Mouse (Mus musculus) liver, embryonic 11.5 days (tissue): Measurements from ENCODE around the gene Surf1. TPM values are rescaled to one million over a fixed set of nuclear protein-coding genes. Genes with fewer than 3 reads are reported as not detected.
"Not testable (repeated sequence)": the region's sequence is repeated elsewhere in the genome, so short reads cannot be mapped to it uniquely, and the experiment has no call there.

Source experiments
- ATAC-seq: fragments of 200-750 bp; cut with Nextera tagmentation; replicated peaks from 2 replicates; pipeline ENCODE4 v1.8.0; 2017; ENCODE audit warnings: moderate number of reproducible peaks, mild to moderate bottlenecking, moderate TSS enrichment, moderate library complexity; ENCODE audit not compliant: low FRiP score
- DNase-seq: peaks from one replicate; pipeline ENCODE4 v3.0.0-alpha.2; 2017; ENCODE audit warnings: low spot score
- H3K27ac ChIP-seq: fragments of 300-500 bp; sonication (generic); 2 replicates; pipeline ENCODE4 v1.5.1; 2014; ENCODE audit warnings: mild to moderate bottlenecking, low read depth, low read length, control low read depth
- H3K27me3 ChIP-seq: fragments of 300-500 bp; sonication (generic); replicated peaks from 2 replicates; pipeline ENCODE4 v1.6.1; 2014; ENCODE audit warnings: low read length, mixed read lengths; ENCODE audit not compliant: control insufficient read depth, insufficient read depth
- H3K36me3 ChIP-seq: fragments of 300-500 bp; sonication (generic); 2 replicates; pipeline ENCODE4 v1.6.1; 2014; ENCODE audit warnings: mild to moderate bottlenecking, low read length, moderate library complexity, mixed read lengths; ENCODE audit not compliant: control insufficient read depth, insufficient read depth
- H3K4me1 ChIP-seq: fragments of 300-500 bp; sonication (generic); replicated peaks from 2 replicates; pipeline ENCODE4 v1.6.1; 2014; ENCODE audit warnings: low read length, mixed read lengths; ENCODE audit not compliant: control insufficient read depth, insufficient read depth
- H3K4me2 ChIP-seq: fragments of 300-500 bp; sonication (generic); 2 replicates; pipeline ENCODE4 v1.6.1; 2014; ENCODE audit warnings: mild to moderate bottlenecking, control low read depth, moderate library complexity
- H3K4me3 ChIP-seq: fragments of 300-500 bp; sonication (generic); 2 replicates; pipeline ENCODE4 v1.5.1; 2014; ENCODE audit warnings: low read depth, low read length, control low read depth
- H3K9ac ChIP-seq: fragments of 300-500 bp; sonication (generic); 2 replicates; pipeline ENCODE4 v1.6.1; 2014; ENCODE audit warnings: low read depth, low read length, control low read depth
- H3K9me3 ChIP-seq: fragments of 300-500 bp; sonication (generic); 2 replicates; pipeline ENCODE4 v1.6.1; 2016; ENCODE audit warnings: low read length, inconsistent platforms, mixed read lengths; ENCODE audit not compliant: control insufficient read depth
- WGBS: fragments of 180-500 bp; shearing (Covaris S2); extraction: QIAGEN DNeasy Blood & Tissue Kit; methylation state at CpG from one replicate; pipeline ENCODE4 v1.1.7; 2014; 5-methylcytosine and 5-hydroxymethylcytosine counted together
- polyA plus RNA-seq: library from polyadenylated mRNA; unstranded; fragments of >200 nt; fragmentation: Nextera tagmentation; extraction: Ambion mirVana; gene quantifications from 2 replicates; pipeline ENCODE4 v1.2.1, GENCODE M21; 2014

The Surf1 gene
- polyA plus RNA-seq, 1 experiment from 2014 or later: 56.5 TPM

DNA sequence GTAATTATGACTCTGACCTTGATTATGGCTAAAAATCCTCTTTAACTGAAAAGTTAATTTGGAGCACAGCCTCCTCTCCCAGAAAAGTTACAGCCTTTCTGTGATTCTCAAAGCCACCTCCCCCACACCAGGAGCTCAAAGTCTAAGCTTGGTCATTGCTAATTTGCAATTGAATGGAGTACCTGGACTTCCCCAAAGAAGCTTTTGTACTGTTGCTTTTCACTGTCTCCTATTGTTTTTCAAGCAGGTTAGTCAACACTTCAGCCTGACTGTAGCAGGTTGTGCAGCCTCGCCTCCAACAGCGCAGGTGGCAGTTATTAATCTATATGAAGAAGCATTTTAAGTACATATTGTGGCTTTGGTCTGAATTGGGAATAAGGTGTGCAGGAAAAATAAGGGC lies 30.8 kb downstream of the Surf1 start:
- not testable (repeated sequence) for H3K27ac ChIP-seq, H3K9me3 ChIP-seq, H3K36me3 ChIP-seq, H3K27me3 ChIP-seq, H3K4me3 ChIP-seq, H3K9ac ChIP-seq, DNase-seq, ATAC-seq, H3K4me1 ChIP-seq, H3K4me2 ChIP-seq
- 87% methylated on average over 2 of the region's 2 CpGs for WGBS

- no peaks in the 10 kb centered on the region for H3K4me1 ChIP-seq
- DNase-seq: no peak
- no peak overlapping the region for H3K4me2 ChIP-seq
- H3K27ac ChIP-seq: no peak overlapping the region
- no peak overlapping the region for H3K4me3 ChIP-seq
- H3K9me3 ChIP-seq: no peaks in the 10 kb centered on the region
- H3K36me3 ChIP-seq: no peaks in the 10 kb centered on the region
- no peak overlapping the region for H3K9ac ChIP-seq
- ATAC-seq: no peak
- H3K27me3 ChIP-seq: no peaks in the 10 kb centered on the region
Observed at GRCm38 (mm10) chr2:26878571-26878970, 37.8 kb downstream of the Surf1 start.

- ATAC-seq (no peak), DNase-seq (no peak)
- no peak overlapping the region for H3K4me2 ChIP-seq
- H3K27me3 ChIP-seq: 0 out of 2 replicates have a peak, but pooled peaks cover 3% of the 10 kb centered on the region
- H3K9ac ChIP-seq: no peak overlapping the region
- no peaks in the 10 kb centered on the region for H3K9me3 ChIP-seq
- 56% methylated on average over 6 of the region's 6 CpGs for WGBS
- H3K4me3 ChIP-seq: no peak overlapping the region
- no peak overlapping the region for H3K27ac ChIP-seq
- H3K4me1 ChIP-seq: no peaks in the 10 kb centered on the region
- no peaks in the 10 kb centered on the region for H3K36me3 ChIP-seq
Observed at GRCm38 (mm10) chr2:26870666-26871065, 45.7 kb downstream of the Surf1 start.

DNA sequence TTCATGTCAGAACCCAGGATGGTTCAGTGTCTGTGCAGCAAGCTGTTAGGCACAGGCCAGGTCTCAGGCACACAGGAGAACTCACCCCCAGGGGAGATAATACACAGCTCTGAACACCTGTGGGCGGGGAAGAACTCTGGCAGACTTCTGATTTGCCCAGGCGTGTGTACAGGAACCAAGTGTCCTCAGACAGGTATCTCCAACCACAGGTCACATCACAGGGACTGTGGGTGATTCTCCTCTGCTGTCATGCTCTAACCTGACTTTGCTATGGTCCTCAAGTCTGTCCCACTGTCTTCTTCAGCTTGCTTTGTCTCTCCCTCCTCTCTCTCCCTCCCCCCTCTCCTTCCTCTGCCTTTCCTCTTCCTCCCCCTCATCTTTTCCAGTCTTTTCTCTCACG lies 51.5 kb downstream of the Surf1 start, which contains the start of gene Abo:
TSS of gene Abo (minus strand) at position 101 of the 400 bp plus-strand sequence.
- H3K27ac ChIP-seq: no peak within 1 kb of the TSS
- ATAC-seq (no peak), DNase-seq (no peak)
- H3K9me3 ChIP-seq: no peaks in the 10 kb centered on the region
- no peaks in the 10 kb centered on the region for H3K4me1 ChIP-seq
- WGBS: 51% methylated on average over 3 of the region's 3 CpGs
- H3K9ac ChIP-seq: no peak within 1 kb of the TSS
- H3K36me3 ChIP-seq: no peaks in the 10 kb centered on the region
- no peak within 1 kb of the TSS for H3K4me3 ChIP-seq
- H3K4me2 ChIP-seq: no peak within 1 kb of the TSS
- no peaks in the 10 kb centered on the region for H3K27me3 ChIP-seq

Other genes starting within 250 kb of the Surf1 start
- gene Lcn4, start 245.2 kb downstream of the Surf1 start, polyA plus RNA-seq: not detected in 2 replicates
- not detected in 2 replicates for gene Abo, start 51.6 kb downstream of the Surf1 start, polyA plus RNA-seq
- 15.8 and 16.8 TPM in 2 replicates for gene Surf6, start 13.7 kb downstream of the Surf1 start, polyA plus RNA-seq
- gene Med22, start 5.9 kb downstream of the Surf1 start, polyA plus RNA-seq: 34.8 and 39.1 TPM in 2 replicates
- gene Rpl7a, start 5.8 kb downstream of the Surf1 start, polyA plus RNA-seq: 874 and 991 TPM in 2 replicates
- gene Surf2, start 163 bp downstream of the Surf1 start, polyA plus RNA-seq: 61.5 and 64.7 TPM in 2 replicates
- gene Surf4, start 17.4 kb upstream of the Surf1 start, polyA plus RNA-seq: 183 and 193 TPM in 2 replicates
- gene Stkld1, start 17.5 kb upstream of the Surf1 start, polyA plus RNA-seq: 0.10 and 0.16 TPM in 2 replicates
- gene Rexo4, start 47.9 kb upstream of the Surf1 start, polyA plus RNA-seq: 58.8 TPM in 2 replicates
- gene Adamts13, start 56.9 kb upstream of the Surf1 start, polyA plus RNA-seq: 0.43 and 0.63 TPM in 2 replicates
- gene Cacfd1, start 93.4 kb upstream of the Surf1 start, polyA plus RNA-seq: 32.6 and 32.9 TPM in 2 replicates
- gene Slc2a6, start 111.5 kb upstream of the Surf1 start, polyA plus RNA-seq: 0.51 and 0.64 TPM in 2 replicates
- gene Mymk, start 155.6 kb upstream of the Surf1 start, polyA plus RNA-seq: 0.12 and 0.13 TPM in 2 replicates
- 1.8 and 3.5 TPM in 2 replicates for gene Adamtsl2, start 162.8 kb upstream of the Surf1 start, polyA plus RNA-seq
- gene Fam163b, start 226.0 kb upstream of the Surf1 start, polyA plus RNA-seq: 0.14 and 0.29 TPM in 2 replicates
- 0.49 and 0.96 TPM in 2 replicates for gene Dbh, start 248.7 kb upstream of the Surf1 start, polyA plus RNA-seq